Mouse (Mus musculus): ENCODE data around the gene Nop53.

Nop53 gene

GRCm38 (mm10) chr7:15945721-15946536, at the start of gene Nop53:
TSS of gene Nop53 (minus strand) at chr7:15946074.
- DNase-seq, result peak; percentile 93

GRCm38 (mm10) chr7:15993789-15994188, 47.9 kb upstream of the Nop53 start:
- DNase-seq, result no peak

DNA sequence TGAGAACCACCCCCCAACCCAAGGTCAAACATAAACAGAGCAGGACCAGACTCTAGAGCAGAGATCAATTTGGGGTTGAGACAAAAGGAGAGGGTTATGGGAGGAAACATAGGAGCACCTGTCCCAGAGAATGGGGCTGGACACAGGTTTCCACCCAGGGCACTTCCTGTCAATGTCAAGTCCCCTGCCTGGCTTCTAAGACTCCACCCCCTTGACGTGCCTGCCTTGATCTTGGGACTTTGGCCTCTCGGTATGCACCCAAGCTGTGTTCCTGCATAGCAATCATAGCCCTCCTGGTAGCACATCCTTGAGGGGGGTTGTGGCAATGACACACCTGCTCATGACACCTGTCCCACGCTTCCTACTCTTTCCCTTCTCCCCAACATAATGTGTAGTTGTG, 47.3 kb upstream of the Nop53 start:
- DNase-seq, result no peak

GRCm38 (mm10) chr7:15991764-15992163, 45.9 kb upstream of the Nop53 start:
- no peak for DNase-seq

DNA sequence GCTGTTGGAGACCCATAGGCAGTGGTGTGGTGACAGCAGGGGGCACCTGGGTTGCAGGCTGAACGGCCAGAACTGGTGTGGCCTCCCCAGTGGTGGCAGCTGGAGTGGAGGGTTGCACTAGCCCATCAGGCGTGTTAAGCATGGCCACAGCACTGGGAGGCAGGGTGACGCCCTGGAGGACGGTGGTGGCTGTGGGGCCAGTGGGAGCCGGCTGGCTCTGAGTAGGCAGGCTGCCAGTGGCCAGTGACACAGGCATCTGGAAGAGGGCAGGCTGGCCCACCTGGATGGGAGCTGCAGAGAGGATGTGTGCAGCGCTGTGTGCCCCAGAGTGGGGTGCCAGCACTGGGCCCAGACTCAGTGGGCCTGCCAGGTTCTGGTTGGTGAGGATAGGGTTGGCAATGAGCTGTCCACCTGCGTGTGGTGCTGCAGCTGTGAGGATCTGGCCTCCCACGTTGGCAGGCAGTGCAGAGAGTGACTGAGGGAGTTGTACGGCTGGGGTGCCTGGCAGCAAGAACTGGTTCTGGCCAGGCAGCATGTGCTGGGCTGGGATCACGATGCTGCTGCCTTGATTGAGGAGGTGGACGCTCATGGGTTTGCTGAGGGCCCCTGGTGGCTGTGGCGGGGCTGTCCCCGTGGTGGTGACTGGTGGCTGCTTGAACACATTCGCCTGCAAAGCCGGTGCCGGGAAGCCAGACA, 41.9 kb upstream of the Nop53 start:
- no peak for DNase-seq

- DNase-seq, result no peak
Measured at GRCm38 (mm10) chr7:15982729-15983407, 37.0 kb upstream of the Nop53 start.

GRCm38 (mm10) chr7:15981538-15981937, 35.7 kb upstream of the Nop53 start:
- DNase-seq, result no peak

DNA sequence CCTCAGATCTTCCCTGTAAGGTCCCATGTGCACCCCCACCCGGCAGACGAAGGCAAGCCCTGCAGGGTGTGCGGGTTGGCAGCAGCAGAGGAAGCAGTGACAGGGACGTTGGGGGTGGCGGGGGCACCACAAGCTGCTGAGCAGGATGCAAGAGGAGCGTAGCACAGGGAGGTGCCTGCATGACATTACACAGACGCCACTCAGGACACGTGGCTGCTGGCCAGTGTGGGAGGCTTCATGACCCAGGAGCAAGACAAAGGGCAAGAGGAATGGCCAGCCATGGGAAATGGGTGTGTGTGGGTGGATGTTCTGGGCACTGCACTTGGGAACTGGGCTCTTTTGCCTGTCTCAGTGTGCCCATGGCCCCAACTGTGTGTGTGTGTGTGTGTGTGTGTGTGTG, 34.4 kb upstream of the Nop53 start:
- DNase-seq, result peak; percentile 57

GRCm38 (mm10) chr7:15975904-15976303, 30.0 kb upstream of the Nop53 start:
- peak; percentile 66 for DNase-seq

DNA sequence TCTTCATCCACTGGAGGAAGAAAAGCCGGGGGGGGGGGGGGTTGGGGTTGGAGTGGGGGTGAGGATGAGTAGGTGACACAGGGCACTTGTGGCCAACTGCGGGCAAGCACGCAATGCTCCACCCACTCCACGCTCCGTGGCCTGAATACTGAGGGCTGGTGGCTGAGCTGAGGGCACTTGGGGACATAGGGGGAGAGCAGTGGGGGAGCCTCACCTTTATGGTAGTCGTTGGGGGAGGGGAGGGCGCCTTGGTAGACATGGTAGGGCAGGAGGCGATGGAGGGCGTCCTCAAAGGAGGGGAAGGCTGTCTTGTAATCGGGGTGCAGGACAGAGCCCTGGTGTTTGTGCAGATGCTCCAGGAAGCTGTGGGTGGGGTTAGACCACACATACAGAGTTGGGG, 29.6 kb upstream of the Nop53 start:
- no peak for DNase-seq

- DNase-seq, result peak; percentile 71
Measured at GRCm38 (mm10) chr7:15974712-15975111, 28.8 kb upstream of the Nop53 start.

DNA sequence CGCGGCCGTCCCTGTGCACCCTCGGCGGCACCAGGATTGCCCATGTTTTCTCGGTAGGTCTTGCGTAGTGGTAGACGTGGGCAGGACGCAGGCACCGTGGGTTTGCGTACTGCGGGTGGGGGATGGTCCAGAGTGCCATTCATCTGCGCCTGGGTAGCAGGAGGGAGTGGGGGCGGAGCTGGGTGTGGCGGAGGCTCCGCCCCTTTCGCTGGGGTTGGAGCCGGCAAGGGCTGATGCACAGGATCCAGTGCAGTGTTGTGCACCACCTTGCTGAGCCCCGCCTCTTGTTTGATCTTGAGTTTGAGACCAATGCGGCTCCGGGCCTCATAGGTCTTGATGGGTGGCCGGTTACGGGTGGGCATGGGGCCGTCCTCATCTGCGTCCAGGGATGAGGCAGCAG, 26.4 kb upstream of the Nop53 start:
- no peak for DNase-seq

- DNase-seq, result no peak
Measured at GRCm38 (mm10) chr7:15969674-15970073, 23.8 kb upstream of the Nop53 start.

- DNase-seq, result no peak
Measured at GRCm38 (mm10) chr7:15968322-15968721, 22.4 kb upstream of the Nop53 start.

GRCm38 (mm10) chr7:15967312-15967711, 21.4 kb upstream of the Nop53 start, which contains the start of gene Ehd2:
TSS of gene Ehd2 (minus strand) at chr7:15967567.
- DNase-seq, result peak; percentile 90

DNA sequence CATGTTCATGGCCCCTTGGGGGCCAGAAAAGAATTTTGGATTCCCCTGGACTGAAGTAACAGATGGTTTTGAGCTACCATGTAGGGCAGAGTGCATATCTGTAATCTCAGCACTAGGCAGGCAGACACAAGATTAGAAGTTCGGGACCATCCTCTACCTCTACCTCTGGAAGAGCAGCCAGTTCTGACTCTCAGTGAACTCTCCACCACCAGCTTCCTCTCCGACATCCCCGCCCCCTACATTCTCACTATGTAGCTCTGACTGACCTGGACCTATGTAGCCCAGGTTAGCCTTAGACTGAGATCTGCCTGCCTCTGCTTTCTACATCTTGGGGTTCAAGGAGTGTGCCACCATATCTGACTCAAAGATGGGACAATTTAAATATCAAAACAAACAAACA, 20.6 kb upstream of the Nop53 start:
- no peak for DNase-seq

- no peak for DNase-seq
Measured at GRCm38 (mm10) chr7:15963798-15964652, 18.2 kb upstream of the Nop53 start.

DNA sequence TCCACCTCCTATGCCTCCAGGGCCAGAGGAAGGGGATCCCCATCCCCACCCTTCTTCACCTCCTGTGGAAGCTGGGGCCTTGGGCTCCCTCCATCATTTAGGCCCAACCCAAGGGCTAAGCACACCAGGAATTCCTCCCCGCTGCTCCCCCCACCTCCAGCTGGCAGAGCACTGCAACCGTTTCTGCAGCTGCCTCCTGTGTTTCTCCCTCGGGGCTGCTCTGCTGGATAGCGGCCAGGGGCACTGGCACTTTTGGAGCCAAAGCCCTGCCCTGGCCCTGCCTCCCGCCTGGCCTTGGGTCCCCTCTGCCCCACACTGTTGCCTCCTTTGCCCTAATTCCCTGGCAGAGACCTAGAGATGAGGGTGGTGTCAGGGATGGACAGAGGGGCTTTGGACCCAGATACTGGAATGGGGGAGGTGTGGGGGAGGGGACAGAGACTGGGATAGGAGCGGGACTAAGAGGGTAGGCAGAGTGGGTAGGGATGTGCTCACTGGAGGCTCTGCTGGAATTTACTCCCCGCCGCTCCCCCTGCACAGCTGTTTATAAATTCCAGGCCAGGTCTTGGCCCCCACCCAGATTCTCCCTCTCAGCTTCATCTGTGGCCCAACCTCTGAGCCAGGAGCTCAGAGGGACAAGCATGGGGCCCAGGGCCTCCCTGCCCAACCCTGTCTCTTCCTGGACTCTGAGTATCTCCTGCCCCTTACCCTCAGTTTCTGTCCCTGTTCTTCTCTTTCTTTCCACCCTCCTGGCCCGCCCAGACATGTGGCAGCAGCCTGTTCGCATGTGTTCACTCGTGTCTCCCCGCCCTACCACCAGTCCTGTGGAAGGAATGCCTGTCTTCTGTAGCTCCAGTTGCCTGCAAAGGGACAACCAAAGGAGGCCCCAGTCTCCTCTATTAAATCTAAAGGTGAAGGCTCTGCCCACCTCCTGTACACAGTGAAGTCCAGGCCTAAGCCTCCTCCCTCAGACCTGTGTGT, 16.7 kb upstream of the Nop53 start:
- peak; percentile 91 for DNase-seq

- no peak for DNase-seq
Measured at GRCm38 (mm10) chr7:15961798-15962197, 15.9 kb upstream of the Nop53 start.

GRCm38 (mm10) chr7:15961239-15961638, 15.4 kb upstream of the Nop53 start:
- DNase-seq, result peak; percentile 60

- no peak for DNase-seq
Measured at GRCm38 (mm10) chr7:15960691-15961090, 14.8 kb upstream of the Nop53 start.
